9 mouse cellular contexts compared by ENCODE assay signal in genomic region chr10:8752436-8752835, GRCm38 (mm10).
DNase-seq lines count a peak whose midpoint lies in the region.
"Had no signal": no experiment of that assay in that cellular context is flagged by ENCODE, and none has a peak within 500 bp of the region (broad histone marks: within the 10 kb centered on the region; RNA-seq: fewer than 3 reads in every experiment).

No protein-coding gene starts in this region.

- DNase-seq in layer of hippocampus, adult 11-12 months (ENCODE audit: low spot score), result peak; percentile 37
- DNase-seq in layer of hippocampus, adult 9-10 months (ENCODE audit: low spot score), result no peak
- DNase-seq in adrenal gland, adult 8-10 months, result peak; percentile 78
- DNase-seq in frontal cortex, postnatal 10 days (ENCODE audit: low spot score in 2 of 2), result peak; percentile 38 to 68
- DNase-seq in layer of hippocampus, adult 9-11 months, result peak; percentile 67
- no peak for DNase-seq in c-Kit-positive CD71-positive TER-119-positive erythroid progenitor cells, embryonic 14.5 days (ENCODE audit: low spot score)
- no peak for DNase-seq in spleen, postnatal 14 days (ENCODE audit: low spot score in 2 of 2)
- DNase-seq in cerebellum, postnatal 4 days (ENCODE audit: low spot score in 2 of 2), result no peak
- DNase-seq: left cerebral cortex, postnatal 4 days had no signal

Comparison
In these comparisons a context has a peak if more than half of its experiments do, and no peak if none do; other contexts are left out.
1. DNase-seq: peak in layer of hippocampus, adult 11-12 months (single experiment), adrenal gland, adult 8-10 months (single experiment), frontal cortex, postnatal 10 days (2 of 2) and layer of hippocampus, adult 9-11 months (single experiment); none in layer of hippocampus, adult 9-10 months (single experiment), c-Kit-positive CD71-positive TER-119-positive erythroid progenitor cells, embryonic 14.5 days (single experiment), spleen, postnatal 14 days (0 of 2) and cerebellum, postnatal 4 days (0 of 2).